Mouse (Mus musculus) cerebellum, postnatal 25 days (tissue): Measurements from ENCODE around the gene Slc27a3.

Experiments used
- DNase-seq, 2 experiments: peaks; one replicate each; pipeline ENCODE4 v3.0.0; 2021; ENCODE audit warnings: mixed read lengths in 2 of 2

The Slc27a3 gene

GRCm38 (mm10) chr3:90389511-90390490 is at the start of gene Slc27a3:
Gene Slc27a3 (minus strand): TSS chr3:90389938.
- peak; percentile 57 to 59 for DNase-seq

GRCm38 (mm10) chr3:90437131-90437530 is 47.4 kb upstream of the Slc27a3 start:
- DNase-seq: no peak

- DNase-seq: peak in 1 of 2 experiments; percentile 14
These were observed 44.5 kb upstream of the Slc27a3 start for GRCm38 (mm10) chr3:90434073-90434730.

- peak; percentile 100 for DNase-seq
These were observed 43.8 kb upstream of the Slc27a3 start, which contains the start of gene Ints3 for GRCm38 (mm10) chr3:90433381-90434020. Gene Ints3 (minus strand): TSS chr3:90433622.

- peak in 1 of 2 experiments; percentile 64 for DNase-seq
These were observed 43.1 kb upstream of the Slc27a3 start for GRCm38 (mm10) chr3:90432811-90433219.

GRCm38 (mm10) chr3:90432348-90432747 is 42.6 kb upstream of the Slc27a3 start:
- no peak for DNase-seq

GRCm38 (mm10) chr3:90429576-90429975 is 39.8 kb upstream of the Slc27a3 start:
- no peak for DNase-seq

GRCm38 (mm10) chr3:90428186-90428585 is 38.4 kb upstream of the Slc27a3 start:
- DNase-seq: no peak

- DNase-seq: no peak
These were observed 37.8 kb upstream of the Slc27a3 start for GRCm38 (mm10) chr3:90427574-90427973.

GRCm38 (mm10) chr3:90425499-90425898 is 35.8 kb upstream of the Slc27a3 start:
- DNase-seq: no peak

GRCm38 (mm10) chr3:90423549-90423948 is 33.8 kb upstream of the Slc27a3 start:
- DNase-seq: no peak

- DNase-seq: no peak
These were observed 31.0 kb upstream of the Slc27a3 start for GRCm38 (mm10) chr3:90420696-90421095.

- no peak for DNase-seq
These were observed 23.3 kb upstream of the Slc27a3 start for GRCm38 (mm10) chr3:90413011-90413396.

GRCm38 (mm10) chr3:90412312-90413010 is 22.7 kb upstream of the Slc27a3 start:
- peak; percentile 77 to 86 for DNase-seq

- no peak for DNase-seq
These were observed 19.0 kb upstream of the Slc27a3 start for GRCm38 (mm10) chr3:90408721-90409120.

- no peak for DNase-seq
These were observed 16.7 kb upstream of the Slc27a3 start for GRCm38 (mm10) chr3:90406414-90406813.

GRCm38 (mm10) chr3:90404609-90405008 is 14.9 kb upstream of the Slc27a3 start:
- DNase-seq: no peak

GRCm38 (mm10) chr3:90404121-90404520 is 14.4 kb upstream of the Slc27a3 start:
- DNase-seq: no peak

- no peak for DNase-seq
These were observed 11.3 kb upstream of the Slc27a3 start for GRCm38 (mm10) chr3:90400993-90401392.

- DNase-seq: no peak
These were observed 5.9 kb upstream of the Slc27a3 start for GRCm38 (mm10) chr3:90395629-90396028.

- DNase-seq: no peak
These were observed 2.9 kb upstream of the Slc27a3 start for GRCm38 (mm10) chr3:90392661-90393060.

GRCm38 (mm10) chr3:90391941-90392340 is 2.2 kb upstream of the Slc27a3 start:
- DNase-seq: no peak

GRCm38 (mm10) chr3:90391004-90391403 is 1.3 kb upstream of the Slc27a3 start:
- DNase-seq: no peak
